ENCODE assay signal across 16 mouse cellular contexts in the genomic region with DNA sequence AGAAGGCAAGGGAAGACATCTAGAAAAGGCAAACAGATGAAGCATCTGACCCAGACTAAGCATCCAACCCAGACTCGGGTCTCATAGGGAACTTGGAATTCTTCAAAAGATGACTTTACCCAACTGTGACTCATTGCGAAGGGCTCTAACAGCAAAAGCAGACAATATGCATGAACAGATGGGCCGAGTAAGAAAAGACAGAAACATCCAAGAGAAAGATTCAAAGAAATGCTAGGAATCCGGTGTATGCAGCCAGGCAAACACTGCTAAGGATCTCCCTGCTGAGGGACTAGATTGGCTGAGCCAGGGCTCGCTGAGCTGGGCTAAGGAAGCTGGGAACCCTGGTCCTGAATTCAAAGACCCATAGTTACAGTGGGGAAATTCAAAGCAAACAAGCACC.
A peak's percentile ranks its signal among the peaks of the same experiment; 100 is the strongest.
DNase-seq lines count a peak whose midpoint lies in the region; ATAC-seq and TF ChIP-seq lines count a peak whose summit lies in the region.
"Had no signal": no experiment of that assay in that cellular context is flagged by ENCODE, and none has a peak within 500 bp of the region (broad histone marks: within the 10 kb centered on the region; RNA-seq: fewer than 3 reads in every experiment).

No protein-coding gene starts in this region.

- ATAC-seq in Patski: peak; percentile 51
- ATAC-seq: forebrain, embryonic 16.5 days; midbrain, embryonic 16.5 days had no signal

- POLR2A ChIA-PET in Patski (lab: Charles Lee): interaction anchor here (0.7 kb wide), 1 partner anchor 9 kb away, joined by 4 read pairs; no protein-coding TSS in a partner anchor

- H3K27me3 ChIP-seq in Patski: no peaks in the 10 kb centered on the region
- H3K27me3 ChIP-seq: embryonic facial prominence, embryonic 12.5 days; hindbrain, embryonic 12.5 days; megakaryocyte, embryonic 14.5 days had no signal

- no peak for TF ChIP-seq CTCF in Patski (IDR thresholded peaks at IDR 0.05)

- in situ Hi-C loops in Patski (cut with MboI; ENCODE audit: low pct_unique_long_range_greater_than_20kb): no loop called here

- DNase-seq in layer of hippocampus, adult 11-12 months (ENCODE audit: low spot score): peak; percentile 33
- no peak for DNase-seq in layer of hippocampus, postnatal 36 days
- DNase-seq in Patski (ENCODE audit: low read depth, low spot score): peak; percentile 6
- peak; percentile 55 for DNase-seq in layer of hippocampus, adult 9-10 months (ENCODE audit: low spot score)
- peak; percentile 32 for DNase-seq in right cerebral cortex, postnatal 25 days
- DNase-seq in embryo, embryonic 11 days: no peak
- no peak for DNase-seq in kidney, postnatal 36 days
- DNase-seq: B cell, adult 2 months; cerebellum, adult 11-12 months; gastrocnemius, postnatal 25 days; lung, postnatal 10 days had no signal

- CTCF ChIA-PET in Patski (lab: Charles Lee): interaction anchor here (1.0 to 1.4 kb wide), 3 partner anchors 10 to 22 kb away, joined by 3 read pairs; no protein-coding TSS in a partner anchor

Comparison
In these comparisons a context has a peak if more than half of its experiments do, and no peak if none do; other contexts are left out.
1. DNase-seq: peak in layer of hippocampus, adult 11-12 months (single experiment), Patski (single experiment), layer of hippocampus, adult 9-10 months (single experiment) and right cerebral cortex, postnatal 25 days (single experiment); none in layer of hippocampus, postnatal 36 days (0 of 2), embryo, embryonic 11 days (single experiment) and kidney, postnatal 36 days (0 of 2).